Mouse (Mus musculus): Measurements from ENCODE around the gene Kank2. TPM values are rescaled to one million over a fixed set of nuclear protein-coding genes. Genes with fewer than 3 reads are reported as not detected.

Gene Kank2
- polyA plus RNA-seq, 1 experiment from 2014 or later = 7.5 TPM

DNA sequence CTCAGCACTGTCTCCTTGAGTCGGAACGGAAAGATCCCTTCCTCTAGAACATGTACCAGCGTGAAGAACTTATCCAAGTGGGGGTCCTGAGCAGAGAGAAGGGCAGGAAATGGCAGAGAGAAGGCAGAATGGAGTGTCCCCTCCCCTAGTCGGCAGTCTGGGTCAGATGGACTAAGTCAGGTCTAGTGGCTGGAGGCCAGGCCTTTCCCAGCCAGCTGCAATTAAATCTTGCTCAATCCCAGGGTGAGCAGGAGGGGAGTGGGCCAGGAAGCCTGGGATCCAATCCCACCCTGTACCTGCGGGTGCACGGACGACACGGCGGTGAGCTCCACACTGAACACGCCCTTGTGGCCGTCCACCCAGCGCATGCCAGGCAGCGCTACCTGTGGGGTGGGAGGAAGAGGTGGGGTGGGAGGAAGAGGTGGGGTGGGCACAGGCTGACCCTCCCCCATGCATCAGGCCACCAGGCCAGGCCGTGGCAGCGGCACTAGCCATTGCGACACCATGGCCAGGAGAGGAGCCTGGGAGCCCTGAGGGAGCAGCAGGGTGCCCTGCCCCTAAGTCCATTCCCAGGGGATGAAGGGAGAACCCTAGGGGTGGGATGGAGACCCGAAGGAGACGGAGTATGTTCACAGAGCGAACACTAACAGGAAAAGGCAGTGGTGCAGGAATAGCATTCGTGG is 33.2 kb upstream of the Kank2 start:
- 87% methylated on average over 20 of the region's 20 CpGs for WGBS
- H3K9ac ChIP-seq (ENCODE audit: low read length) = no peak overlapping the region
- peaks cover 13% of the 10 kb centered on the region for H3K36me3 ChIP-seq (ENCODE audit: control insufficient read depth, insufficient read depth, low read length)
- TF ChIP-seq EP300 (optimal IDR thresholded peaks at IDR 0.05) (no peak), CTCF (IDR thresholded peaks at IDR 0.05; ENCODE audit: low read depth) (no peak)
- no peaks in the 10 kb centered on the region for H3K9me3 ChIP-seq (ENCODE audit: control insufficient read depth, low read length)
- H3K4me2 ChIP-seq (replicated peaks; ENCODE audit: low read depth) = no peak overlapping the region
- DNase-seq (ENCODE audit: low spot score) = no peak
- no peak overlapping the region for H3K4me3 ChIP-seq (ENCODE audit: low read depth, low read length)
- H3K27me3 ChIP-seq (ENCODE audit: control insufficient read depth, insufficient read depth, low read length) = no peaks in the 10 kb centered on the region
- no peaks in the 10 kb centered on the region for H3K4me1 ChIP-seq (replicated peaks; ENCODE audit: control insufficient read depth, insufficient read depth)
- no peak overlapping the region for H3K27ac ChIP-seq (replicated peaks)
- ATAC-seq (ENCODE audit: low FRiP score, low TSS enrichment) = no peak

DNA sequence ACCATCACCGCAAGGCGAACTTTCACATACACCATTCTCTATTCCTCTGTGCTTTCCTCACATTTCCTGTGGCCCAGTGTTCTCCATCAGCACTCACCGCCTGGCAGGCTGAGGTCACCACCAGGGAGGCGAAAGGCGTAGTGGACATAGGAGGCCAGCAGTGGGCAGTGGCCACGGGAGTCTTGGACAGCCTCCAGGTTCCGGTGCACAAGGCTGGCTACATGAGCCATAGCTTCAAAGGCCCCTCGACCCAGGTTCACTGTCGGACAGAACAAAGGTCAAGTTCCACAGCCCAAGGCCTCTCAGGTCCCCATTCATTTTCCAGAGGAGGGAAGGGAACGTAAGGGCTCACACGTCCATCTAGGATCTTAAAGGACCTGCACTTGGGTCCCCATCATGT is 32.4 kb upstream of the Kank2 start:
- TF ChIP-seq EP300 (optimal IDR thresholded peaks at IDR 0.05) (no peak), CTCF (IDR thresholded peaks at IDR 0.05; ENCODE audit: low read depth) (no peak)

GRCm38 (mm10) chr9:21830461-21830850 is 31.9 kb upstream of the Kank2 start:
- Histone ChIP-seq H3K4me1 (replicated peaks; ENCODE audit: control insufficient read depth, insufficient read depth) (no peaks in the 10 kb centered on the region), H3K4me2 (replicated peaks; ENCODE audit: low read depth) (no peak overlapping the region), H3K9me3 (ENCODE audit: control insufficient read depth, low read length) (no peaks in the 10 kb centered on the region), H3K4me3 (ENCODE audit: low read depth, low read length) (no peak overlapping the region), H3K27ac (replicated peaks) (no peak overlapping the region), H3K27me3 (ENCODE audit: control insufficient read depth, insufficient read depth, low read length) (no peaks in the 10 kb centered on the region), H3K36me3 (ENCODE audit: control insufficient read depth, insufficient read depth, low read length) (peaks cover 13% of the 10 kb centered on the region), H3K9ac (ENCODE audit: low read length) (no peak overlapping the region)
- no peak for ATAC-seq (ENCODE audit: low FRiP score, low TSS enrichment)
- no peak for DNase-seq (ENCODE audit: low spot score)
- WGBS = 82% methylated on average over 5 of the region's 5 CpGs
- TF ChIP-seq CTCF (IDR thresholded peaks at IDR 0.05; ENCODE audit: low read depth) = no peak
- TF ChIP-seq EP300 (optimal IDR thresholded peaks at IDR 0.05) = no peak

More for the DNA sequence above, 32.4 kb upstream of the Kank2 start:
- Histone ChIP-seq H3K9ac (ENCODE audit: low read length) (no peak overlapping the region), H3K4me1 (replicated peaks; ENCODE audit: control insufficient read depth, insufficient read depth) (no peaks in the 10 kb centered on the region), H3K27me3 (ENCODE audit: control insufficient read depth, insufficient read depth, low read length) (no peaks in the 10 kb centered on the region), H3K9me3 (ENCODE audit: control insufficient read depth, low read length) (no peaks in the 10 kb centered on the region), H3K4me2 (replicated peaks; ENCODE audit: low read depth) (no peak overlapping the region), H3K4me3 (ENCODE audit: low read depth, low read length) (no peak overlapping the region), H3K27ac (replicated peaks) (no peak overlapping the region), H3K36me3 (ENCODE audit: control insufficient read depth, insufficient read depth, low read length) (peaks cover 13% of the 10 kb centered on the region)
- ATAC-seq (ENCODE audit: low FRiP score, low TSS enrichment) (no peak), DNase-seq (ENCODE audit: low spot score) (no peak)
- 91% methylated on average over 11 of the region's 11 CpGs for WGBS

DNA sequence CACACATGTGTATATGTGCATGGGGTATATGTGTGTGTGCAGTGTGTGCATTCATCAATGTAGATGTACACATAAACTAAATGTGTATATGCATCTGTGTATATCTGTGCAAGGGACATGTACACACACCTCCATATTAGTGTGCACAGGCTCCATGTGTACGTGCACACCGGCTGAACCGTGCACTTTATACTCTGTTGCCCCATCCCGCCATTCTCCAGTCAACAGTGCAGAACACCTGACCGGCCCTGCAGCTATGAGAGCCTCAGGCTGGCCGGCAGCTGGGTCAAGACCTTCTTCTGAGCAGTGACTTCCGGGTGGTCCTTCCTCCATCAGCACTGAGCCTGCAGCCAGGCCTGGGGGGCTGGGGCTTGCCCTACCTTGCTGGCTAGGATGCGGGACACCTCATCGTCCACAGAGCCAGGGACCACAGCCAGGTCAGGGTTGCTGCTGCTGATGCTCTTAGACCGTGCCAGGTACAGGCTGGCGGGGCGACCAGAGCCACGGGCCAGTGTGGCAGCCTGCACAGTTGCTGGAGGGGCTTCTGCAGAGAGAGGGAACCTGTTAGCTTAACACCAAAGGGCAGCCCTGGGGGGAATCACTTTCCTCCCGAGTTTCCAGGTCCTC is 31.4 kb upstream of the Kank2 start:
- TF ChIP-seq CTCF (IDR thresholded peaks at IDR 0.05; ENCODE audit: low read depth) = no peak
- TF ChIP-seq EP300 (optimal IDR thresholded peaks at IDR 0.05) = no peak
- H3K4me2 ChIP-seq (replicated peaks; ENCODE audit: low read depth) = no peak overlapping the region
- H3K4me1 ChIP-seq (replicated peaks; ENCODE audit: control insufficient read depth, insufficient read depth) = no peaks in the 10 kb centered on the region
- no peak for DNase-seq (ENCODE audit: low spot score)
- no peak overlapping the region for H3K9ac ChIP-seq (ENCODE audit: low read length)
- no peaks in the 10 kb centered on the region for H3K27me3 ChIP-seq (ENCODE audit: control insufficient read depth, insufficient read depth, low read length)
- 85% methylated on average over 14 of the region's 14 CpGs for WGBS
- ATAC-seq (ENCODE audit: low FRiP score, low TSS enrichment) = no peak
- H3K4me3 ChIP-seq (ENCODE audit: low read depth, low read length) = no peak overlapping the region
- no peaks in the 10 kb centered on the region for H3K9me3 ChIP-seq (ENCODE audit: control insufficient read depth, low read length)
- no peak overlapping the region for H3K27ac ChIP-seq (replicated peaks)
- peaks cover 13% of the 10 kb centered on the region for H3K36me3 ChIP-seq (ENCODE audit: control insufficient read depth, insufficient read depth, low read length)

- 71% methylated on average over 10 of the region's 10 CpGs for WGBS
- Histone ChIP-seq H3K27ac (replicated peaks) (no peak overlapping the region), H3K4me2 (replicated peaks; ENCODE audit: low read depth) (no peak overlapping the region), H3K27me3 (ENCODE audit: control insufficient read depth, insufficient read depth, low read length) (no peaks in the 10 kb centered on the region), H3K36me3 (ENCODE audit: control insufficient read depth, insufficient read depth, low read length) (peaks cover 12% of the 10 kb centered on the region), H3K4me1 (replicated peaks; ENCODE audit: control insufficient read depth, insufficient read depth) (no peaks in the 10 kb centered on the region), H3K9ac (ENCODE audit: low read length) (no peak overlapping the region), H3K9me3 (ENCODE audit: control insufficient read depth, low read length) (no peaks in the 10 kb centered on the region), H3K4me3 (ENCODE audit: low read depth, low read length) (no peak overlapping the region)
- TF ChIP-seq CTCF (IDR thresholded peaks at IDR 0.05; ENCODE audit: low read depth) = no peak
- no peak for ATAC-seq (ENCODE audit: low FRiP score, low TSS enrichment)
- DNase-seq (ENCODE audit: low spot score) = no peak
Measured at GRCm38 (mm10) chr9:21824366-21824765, 25.8 kb upstream of the Kank2 start.

DNA sequence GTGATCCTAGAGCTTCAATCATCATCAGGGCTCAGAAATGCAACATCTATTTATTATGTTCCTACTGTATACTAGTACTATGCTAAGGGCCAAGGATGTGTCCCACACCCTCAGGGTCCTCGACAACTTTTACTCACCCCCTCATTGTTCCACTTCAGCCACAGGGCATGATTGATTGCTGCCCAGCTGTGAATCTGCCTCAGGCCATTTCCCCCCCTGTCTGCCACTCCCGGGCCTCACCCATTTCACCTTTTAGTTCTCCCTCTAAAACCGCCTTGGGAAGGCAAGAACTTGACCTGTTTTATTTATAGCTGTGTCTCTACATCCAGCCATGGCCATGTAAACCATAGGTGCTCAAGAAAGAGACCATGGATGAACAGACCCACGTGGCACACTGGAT is 25.4 kb upstream of the Kank2 start:
- no peak for TF ChIP-seq EP300 (optimal IDR thresholded peaks at IDR 0.05)
- no peak for TF ChIP-seq CTCF (IDR thresholded peaks at IDR 0.05; ENCODE audit: low read depth)
- no peak overlapping the region for H3K4me2 ChIP-seq (replicated peaks; ENCODE audit: low read depth)
- peaks cover 12% of the 10 kb centered on the region for H3K36me3 ChIP-seq (ENCODE audit: control insufficient read depth, insufficient read depth, low read length)
- no peaks in the 10 kb centered on the region for H3K27me3 ChIP-seq (ENCODE audit: control insufficient read depth, insufficient read depth, low read length)
- H3K4me1 ChIP-seq (replicated peaks; ENCODE audit: control insufficient read depth, insufficient read depth) = no peaks in the 10 kb centered on the region
- no peak overlapping the region for H3K27ac ChIP-seq (replicated peaks)
- H3K9ac ChIP-seq (ENCODE audit: low read length) = no peak overlapping the region
- no peak for ATAC-seq (ENCODE audit: low FRiP score, low TSS enrichment)
- no peak overlapping the region for H3K4me3 ChIP-seq (ENCODE audit: low read depth, low read length)
- 47% methylated on average over 4 of the region's 4 CpGs for WGBS
- H3K9me3 ChIP-seq (ENCODE audit: control insufficient read depth, low read length) = no peaks in the 10 kb centered on the region
- DNase-seq (ENCODE audit: low spot score) = no peak
